Mouse (Mus musculus) stomach, postnatal 0 days (tissue): ENCODE data around the gene Gpr19.

Source experiments
- CTCF ChIP-seq: IDR thresholded peaks from 2 replicates; pipeline ENCODE4 v1.5.1; 2016; ENCODE audit warnings: antibody characterized with exemption, low read depth, mild to moderate bottlenecking, moderate library complexity
- EP300 ChIP-seq: optimal IDR thresholded peaks from 2 replicates; pipeline ENCODE3; 2016; ENCODE audit warnings: antibody characterized with exemption

DNA sequence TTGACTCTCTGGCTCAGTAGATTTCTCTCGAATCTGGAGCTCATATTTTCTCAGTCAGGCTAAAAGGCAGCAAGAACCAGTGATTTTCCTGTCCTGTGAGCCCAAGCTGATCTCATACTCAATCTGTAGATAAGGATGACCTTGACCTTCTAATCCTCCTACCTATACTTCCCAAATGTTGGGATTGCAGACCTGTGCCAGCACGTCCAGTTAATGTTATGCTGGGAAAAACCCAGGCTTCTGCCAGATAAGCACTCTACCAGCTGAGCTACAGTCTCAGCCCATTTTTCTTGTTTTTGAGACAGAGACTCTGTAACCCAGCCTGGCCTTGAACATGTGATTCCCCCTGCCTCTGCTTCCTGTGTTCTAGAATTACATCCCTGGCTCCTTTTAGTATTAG is 58.0 kb downstream of the Gpr19 start:
- TF ChIP-seq EP300 (no peak), CTCF (no peak)
